Mouse (Mus musculus): ENCODE measurements around the gene Cdca8. TPM values are rescaled to one million over a fixed set of nuclear protein-coding genes. Genes with fewer than 3 reads are reported as not detected.

Gene Cdca8
- total and polyA plus RNA-seq, 3 experiments, result 108 to 202 TPM; not detected in 1

DNA sequence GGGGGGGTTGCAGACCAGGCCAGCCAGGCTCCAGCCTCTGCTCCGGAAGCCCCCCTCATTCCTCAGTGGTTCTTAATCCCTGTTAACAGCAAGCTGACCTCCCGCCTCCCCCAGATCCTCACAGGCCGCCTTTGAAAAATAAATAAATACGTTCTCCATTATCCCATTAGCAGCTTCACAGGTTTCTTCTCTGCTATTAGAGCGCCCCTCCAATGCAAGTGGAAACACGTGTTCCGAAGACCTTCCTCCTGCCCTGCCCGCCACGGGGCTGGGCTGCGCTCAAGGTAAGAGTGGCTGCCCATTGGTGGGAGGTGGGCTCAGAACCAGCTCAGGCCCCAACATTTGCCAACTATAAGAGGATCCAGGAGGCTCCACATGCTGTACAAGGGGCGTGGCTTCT lies 23.5 kb upstream of the Cdca8 start:
- H3K36me3 ChIP-seq (ENCODE audit: control insufficient read depth in 1 of 2, insufficient read depth in 2 of 2, low read length in 2 of 2), result no peaks in the 10 kb centered on the region
- no peak for DNase-seq (ENCODE audit: low read depth, low spot score)
- no peak overlapping the region for H3K9ac ChIP-seq (ENCODE audit: control insufficient read depth, low read depth, low read length, poor library complexity, severe bottlenecking)
- H3K4me3 ChIP-seq (ENCODE audit: control insufficient read depth in 1 of 2, insufficient read depth in 1 of 2, low read depth in 2 of 2, low read length in 2 of 2), result no peak overlapping the region
- H3K27me3 ChIP-seq (ENCODE audit: control insufficient read depth in 1 of 2, insufficient read depth in 2 of 2, low read length in 2 of 2), result no peaks in the 10 kb centered on the region
- TF ChIP-seq ETS1 (IDR thresholded peaks at IDR 0.05; ENCODE audit: low read depth, low read length) (no peak), ZNF384 (IDR thresholded peaks at IDR 0.05; ENCODE audit: low read depth, low read length) (no peak), CHD2 (IDR thresholded peaks at IDR 0.05; ENCODE audit: low read length) (no peak), EP300 (IDR thresholded peaks at IDR 0.05; ENCODE audit: low read depth in 1 of 2, low read length in 2 of 2) (no peak), BHLHE40 (IDR thresholded peaks at IDR 0.05; ENCODE audit: borderline replicate concordance, low read depth, low read length) (no peak), RAD21 (IDR thresholded peaks at IDR 0.05; ENCODE audit: low read depth, low read length) (no peak)
- H3K27ac ChIP-seq (ENCODE audit: control insufficient read depth, low read depth, low read length), result no peak overlapping the region
- no peaks in the 10 kb centered on the region for H3K79me2 ChIP-seq (ENCODE audit: control insufficient read depth, insufficient read depth, low read length, poor library complexity)
- H3K9me3 ChIP-seq (replicated peaks; ENCODE audit: insufficient read depth, low read length), result no peaks in the 10 kb centered on the region
- H3K4me1 ChIP-seq (ENCODE audit: control insufficient read depth in 1 of 2, insufficient read depth in 2 of 2, low read length in 2 of 2), result no peaks in the 10 kb centered on the region

DNA sequence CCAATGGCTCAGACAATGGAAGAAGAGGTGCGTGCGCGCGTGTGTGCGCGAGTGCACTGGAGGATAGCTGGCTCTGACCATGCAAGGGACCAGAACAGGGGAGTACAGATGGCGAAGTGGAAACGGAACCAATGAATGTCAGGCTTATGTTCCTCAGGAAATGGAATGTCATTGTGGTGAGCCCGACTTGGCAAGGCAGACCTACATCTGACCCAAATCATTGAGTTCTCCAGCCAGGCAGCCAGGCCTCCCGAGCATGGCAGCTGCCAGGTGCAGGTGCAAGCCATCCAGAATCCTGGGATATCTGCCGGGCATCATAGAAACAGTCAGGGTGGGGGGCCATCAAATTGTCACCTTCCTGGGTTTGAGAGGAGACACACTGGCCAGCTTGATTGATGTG lies 21.8 kb upstream of the Cdca8 start:
- H3K79me2 ChIP-seq (ENCODE audit: control insufficient read depth, insufficient read depth, low read length, poor library complexity), result no peaks in the 10 kb centered on the region
- H3K27ac ChIP-seq (ENCODE audit: control insufficient read depth, low read depth, low read length), result no peak overlapping the region
- no peaks in the 10 kb centered on the region for H3K36me3 ChIP-seq (ENCODE audit: control insufficient read depth in 1 of 2, insufficient read depth in 2 of 2, low read length in 2 of 2)
- no peaks in the 10 kb centered on the region for H3K27me3 ChIP-seq (ENCODE audit: control insufficient read depth in 1 of 2, insufficient read depth in 2 of 2, low read length in 2 of 2)
- no peak for DNase-seq (ENCODE audit: low read depth, low spot score)
- TF ChIP-seq NELFE (IDR thresholded peaks at IDR 0.05; ENCODE audit: low read depth, low read length) (no peak), POLR2AphosphoS5 (IDR thresholded peaks at IDR 0.05; ENCODE audit: borderline replicate concordance, low read depth, low read length) (no peak), MAX (IDR thresholded peaks at IDR 0.05; ENCODE audit: low read length) (no peak), UBTF (IDR thresholded peaks at IDR 0.05; ENCODE audit: borderline replicate concordance, insufficient read depth, low read depth, low read length) (no peak), POLR2A (IDR thresholded peaks at IDR 0.05; ENCODE audit: control insufficient read depth in 1 of 2, insufficient read depth in 1 of 2, low read depth in 1 of 2, low read length in 2 of 2, poor library complexity in 1 of 2) (no peak), GABPA (IDR thresholded peaks at IDR 0.05; ENCODE audit: low read depth, low read length) (no peak), MYB (IDR thresholded peaks at IDR 0.05; ENCODE audit: low read depth, low read length) (no peak), CTCF (IDR thresholded peaks at IDR 0.05 in 2 of 3, conservative IDR thresholded peaks at IDR 0.05 in 1 of 3; ENCODE audit: control insufficient read depth in 1 of 3, insufficient read depth in 1 of 3, low read depth in 2 of 3, low read length in 3 of 3, poor library complexity in 1 of 3, severe bottlenecking in 1 of 3) (no peak), MYC (IDR thresholded peaks at IDR 0.05; ENCODE audit: low read depth, low read length) (no peak), ZNF384 (IDR thresholded peaks at IDR 0.05; ENCODE audit: low read depth, low read length) (no peak), RAD21 (IDR thresholded peaks at IDR 0.05; ENCODE audit: low read depth, low read length) (no peak), MAFK (IDR thresholded peaks at IDR 0.05; ENCODE audit: borderline replicate concordance, low read depth, low read length) (no peak), CHD2 (IDR thresholded peaks at IDR 0.05; ENCODE audit: low read length) (no peak)
- no peak overlapping the region for H3K4me3 ChIP-seq (ENCODE audit: control insufficient read depth in 1 of 2, insufficient read depth in 1 of 2, low read depth in 2 of 2, low read length in 2 of 2)
- H3K4me1 ChIP-seq (ENCODE audit: control insufficient read depth in 1 of 2, insufficient read depth in 2 of 2, low read length in 2 of 2), result no peaks in the 10 kb centered on the region
- H3K9me3 ChIP-seq (replicated peaks; ENCODE audit: insufficient read depth, low read length), result no peaks in the 10 kb centered on the region
- H3K9ac ChIP-seq (ENCODE audit: control insufficient read depth, low read depth, low read length, poor library complexity, severe bottlenecking), result no peak overlapping the region
